Mouse (Mus musculus) ES-E14 (cell line): ENCODE results near the gene Frzb.

Experiments
- CHD2 ChIP-seq: IDR thresholded peaks from 2 replicates; pipeline ENCODE4 v1.6.1; 2014; ENCODE audit warnings: mild to moderate bottlenecking, low read depth, low read length, inconsistent platforms
- HCFC1 ChIP-seq: IDR thresholded peaks from 2 replicates; pipeline ENCODE4 v1.6.1; 2012; ENCODE audit warnings: low read length, inconsistent platforms, borderline replicate concordance; ENCODE audit not compliant: insufficient read depth
- ZC3H11A ChIP-seq: IDR thresholded peaks from 2 replicates; pipeline ENCODE4 v1.6.1; 2012; ENCODE audit warnings: low read depth, mild to moderate bottlenecking, inconsistent platforms, low read length, borderline replicate concordance
- ZNF384 ChIP-seq: IDR thresholded peaks from 2 replicates; pipeline ENCODE4 v1.6.1; 2012; ENCODE audit warnings: low read depth, low read length, inconsistent platforms

GRCm38 (mm10) chr2:80437401-80437800, 10.0 kb downstream of the Frzb start:
- no peak for TF ChIP-seq ZC3H11A
- TF ChIP-seq CHD2: no peak
- TF ChIP-seq ZNF384: no peak
- no peak for TF ChIP-seq HCFC1
